Mouse (Mus musculus): ENCODE measurements around the gene Bmp2k.
A peak's percentile ranks its signal among the peaks of the same experiment; 100 is the strongest.

Gene Bmp2k

DNA sequence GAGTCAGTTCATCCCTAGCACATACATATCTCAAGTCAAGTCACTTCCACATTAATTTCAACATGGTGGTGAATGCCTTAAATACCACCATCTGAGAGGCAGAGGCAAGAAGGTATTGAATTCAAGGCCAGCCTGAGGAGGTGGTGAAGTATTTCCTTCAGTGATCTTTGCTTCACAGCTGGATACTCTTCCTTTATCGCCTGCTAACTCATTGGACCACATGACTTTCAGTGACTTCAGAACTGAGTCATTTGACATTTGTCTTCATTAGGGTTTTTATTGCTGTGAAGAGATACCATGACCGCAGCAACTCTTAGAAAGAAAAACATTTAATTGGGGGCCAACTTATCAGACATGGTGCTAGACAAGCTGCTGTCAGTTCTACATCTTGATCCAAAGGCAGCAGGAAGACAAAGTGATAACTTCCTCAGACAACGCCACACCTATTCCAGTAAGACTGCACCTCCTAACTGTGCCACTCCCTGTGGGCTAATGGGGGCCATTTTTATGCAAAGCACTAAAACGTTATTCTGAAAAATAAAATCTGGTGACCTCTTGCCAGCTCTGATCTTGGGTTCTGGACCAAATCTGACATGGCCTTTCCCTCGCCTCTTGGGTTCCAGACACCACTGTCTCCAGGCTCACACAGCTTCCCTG is 24.9 kb upstream of the Bmp2k start:
- DNase-seq (ENCODE audit: low spot score in 2 of 2), result no peak

DNA sequence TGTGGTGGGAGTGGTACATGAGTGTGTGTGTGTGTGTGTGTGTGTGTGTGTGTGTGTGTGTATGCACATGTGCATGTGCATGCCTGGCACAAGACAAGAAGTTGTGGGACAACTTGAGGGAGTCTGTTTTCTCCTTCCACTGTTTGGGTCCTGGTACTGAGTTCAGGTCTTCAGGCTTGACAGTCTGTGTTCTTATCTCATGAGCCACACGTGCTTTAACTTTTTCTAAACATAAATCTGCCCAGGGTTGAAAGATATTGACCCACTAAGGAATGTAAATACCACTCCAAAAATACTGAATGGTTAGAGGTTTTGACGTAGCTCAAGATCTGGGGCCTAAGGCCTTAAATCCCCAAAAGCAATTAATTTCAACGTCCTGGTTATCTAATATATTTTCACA is 23.8 kb upstream of the Bmp2k start:
- no peak for DNase-seq (ENCODE audit: low spot score in 2 of 2)

DNA sequence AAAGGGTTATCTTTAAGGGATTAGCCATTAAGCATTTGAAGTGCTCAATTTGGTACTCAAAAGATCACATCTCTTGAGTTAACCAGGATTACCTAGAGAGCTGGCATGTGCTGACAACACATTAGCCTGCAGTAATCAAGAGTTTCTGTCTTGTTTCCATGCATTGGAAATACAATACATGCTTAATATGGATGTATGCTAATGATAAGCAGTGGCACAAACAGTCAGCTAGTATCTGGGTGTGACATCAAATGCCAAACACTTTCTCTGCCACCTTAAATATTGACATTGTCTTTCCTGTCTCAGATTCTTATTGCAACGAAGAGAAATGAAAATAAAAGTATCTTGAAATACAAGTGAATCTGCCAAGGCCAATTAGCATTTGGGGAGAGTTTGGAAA is 22.8 kb upstream of the Bmp2k start:
- DNase-seq (ENCODE audit: low spot score in 2 of 2), result no peak

DNA sequence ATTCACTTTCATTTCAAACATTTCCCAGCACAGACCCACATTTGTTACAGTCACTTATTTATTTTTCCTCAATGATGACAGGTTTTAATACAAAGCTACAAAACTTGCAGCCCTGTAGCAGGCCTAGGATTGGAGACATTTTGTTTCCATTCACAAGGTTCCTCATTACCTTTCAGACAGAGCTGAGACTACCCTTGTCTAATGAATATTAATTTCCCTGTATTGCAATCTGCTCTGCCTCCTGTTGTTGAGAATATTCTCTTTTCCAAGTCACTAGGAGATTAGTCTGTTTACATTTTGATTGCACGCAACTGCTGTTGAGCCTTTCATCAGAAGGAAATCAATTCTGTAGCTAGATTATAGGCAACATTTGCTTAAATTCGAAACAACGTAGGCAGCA is 22.4 kb upstream of the Bmp2k start:
- DNase-seq (ENCODE audit: low spot score in 2 of 2), result no peak

DNA sequence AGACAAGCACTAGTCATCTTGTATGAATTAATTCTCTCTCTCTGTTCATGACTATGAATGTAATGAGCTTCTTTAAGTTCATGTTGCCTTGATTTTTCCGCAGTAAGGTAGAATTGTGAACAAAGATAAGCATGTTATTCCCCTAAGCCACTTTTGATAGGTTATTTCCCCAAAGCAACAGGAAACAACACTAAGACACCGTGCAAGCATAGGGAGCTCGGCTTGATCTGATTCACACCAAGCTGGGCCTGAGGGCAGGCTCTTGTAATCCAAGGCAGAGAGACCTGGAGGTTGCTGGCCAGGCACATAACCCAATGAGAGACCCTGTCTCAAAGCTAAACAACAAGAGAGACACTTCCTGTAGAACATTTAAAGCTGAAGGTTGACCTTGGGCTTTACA is 21.3 kb upstream of the Bmp2k start:
- DNase-seq (ENCODE audit: low spot score in 2 of 2), result no peak

DNA sequence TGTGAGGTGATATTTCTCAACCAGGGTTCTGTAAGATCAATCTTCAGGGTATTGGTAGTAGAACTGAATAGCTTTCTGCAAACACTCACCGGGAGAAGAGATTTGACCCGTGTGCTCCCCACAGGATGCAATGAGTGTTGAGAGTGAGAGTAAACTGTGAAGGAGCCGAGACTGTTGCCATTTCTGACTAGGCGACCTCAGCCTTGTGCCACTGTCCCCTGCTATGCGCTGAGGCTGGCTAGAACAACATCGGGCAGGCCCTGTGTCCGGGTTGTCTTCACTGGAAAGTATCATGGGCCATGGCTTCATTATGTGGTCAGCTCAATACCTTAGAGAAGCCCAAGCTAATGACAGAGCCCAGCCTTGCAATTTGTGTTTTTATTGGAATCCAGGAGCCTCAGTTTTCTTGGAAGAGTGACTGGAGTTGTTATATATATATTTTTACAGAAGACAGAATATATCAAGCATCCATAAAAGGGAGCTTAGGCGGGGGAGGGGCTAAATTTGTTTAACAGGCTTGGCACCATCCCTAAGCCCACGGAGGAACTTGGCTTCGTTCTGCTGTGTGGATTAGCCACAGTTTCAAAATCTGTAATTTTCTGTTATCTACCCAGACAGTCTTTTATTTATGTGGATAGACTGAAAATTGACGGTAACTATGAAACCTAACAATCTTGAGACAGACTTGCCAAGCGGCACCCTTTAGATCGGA is 18.0 kb upstream of the Bmp2k start:
- DNase-seq (ENCODE audit: low spot score in 2 of 2), result no peak

DNA sequence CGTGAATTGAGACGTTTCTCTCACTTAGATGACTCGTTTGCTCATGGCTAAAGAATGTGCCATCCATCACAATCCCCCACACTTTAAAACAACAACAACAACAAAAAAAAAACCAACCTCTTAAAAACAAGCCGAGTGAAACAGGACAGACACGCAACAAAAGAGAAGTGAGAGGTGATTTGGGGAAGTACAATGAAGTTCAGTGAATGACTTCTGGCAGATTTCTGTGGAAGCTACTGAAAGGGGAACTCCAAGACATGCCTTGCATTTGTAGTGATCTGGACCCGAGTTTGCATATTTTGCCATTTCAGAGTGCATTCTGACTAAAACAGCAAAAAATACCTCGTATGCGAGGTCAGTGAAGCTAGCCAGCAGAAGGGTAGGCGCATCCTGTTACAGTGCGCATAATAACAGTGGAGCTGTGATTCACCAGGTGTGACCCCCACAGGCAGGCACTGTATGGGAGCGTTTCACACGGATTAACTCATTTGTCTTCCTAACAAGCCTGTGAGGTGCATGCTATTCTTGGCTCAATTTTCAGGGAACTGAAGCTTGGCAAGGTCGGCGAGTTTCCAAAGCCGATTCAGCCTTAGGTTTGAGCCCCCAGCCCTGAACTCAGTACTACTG is 17.4 kb upstream of the Bmp2k start:
- DNase-seq (ENCODE audit: low spot score in 2 of 2), result peak; percentile 85 to 88

DNA sequence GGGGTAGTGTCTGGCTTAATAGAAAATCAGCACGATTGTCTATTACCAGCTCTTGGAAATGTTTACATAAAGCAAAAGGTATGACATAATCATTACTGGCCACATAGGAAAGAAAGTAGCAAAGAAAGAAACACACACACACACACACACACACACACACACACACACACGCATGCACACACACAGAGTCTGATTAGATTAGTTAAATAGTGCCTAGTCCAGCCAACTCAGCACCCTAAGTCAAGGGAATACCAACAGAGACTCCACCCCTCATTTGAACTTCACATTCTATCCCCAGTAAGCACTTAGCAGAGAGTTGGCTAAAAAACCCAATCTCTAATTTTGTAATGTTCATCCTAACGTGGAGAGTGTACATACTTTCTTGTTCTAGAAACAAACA is 15.5 kb upstream of the Bmp2k start:
- no peak for DNase-seq (ENCODE audit: low spot score in 2 of 2)

DNA sequence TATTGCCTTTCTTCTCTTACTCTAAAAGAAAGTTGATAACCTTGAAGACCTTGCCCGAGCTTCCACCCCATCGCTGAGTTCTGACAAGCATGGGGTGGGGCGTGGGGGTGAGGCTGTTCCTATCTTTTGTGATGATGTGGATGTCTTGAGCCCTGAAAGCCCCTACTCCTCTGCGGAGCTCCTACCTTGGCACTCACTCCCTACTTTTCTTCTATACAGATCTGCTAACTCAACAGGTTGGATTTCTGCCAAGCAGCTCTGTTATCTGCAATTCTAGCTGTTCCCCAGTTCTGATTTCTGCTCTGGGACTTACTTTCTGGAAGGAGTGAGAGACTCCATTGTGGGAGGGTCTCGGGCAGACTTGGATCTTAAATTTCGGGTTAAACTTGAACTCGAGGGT is 14.3 kb upstream of the Bmp2k start:
- DNase-seq (ENCODE audit: low spot score in 2 of 2), result no peak

DNA sequence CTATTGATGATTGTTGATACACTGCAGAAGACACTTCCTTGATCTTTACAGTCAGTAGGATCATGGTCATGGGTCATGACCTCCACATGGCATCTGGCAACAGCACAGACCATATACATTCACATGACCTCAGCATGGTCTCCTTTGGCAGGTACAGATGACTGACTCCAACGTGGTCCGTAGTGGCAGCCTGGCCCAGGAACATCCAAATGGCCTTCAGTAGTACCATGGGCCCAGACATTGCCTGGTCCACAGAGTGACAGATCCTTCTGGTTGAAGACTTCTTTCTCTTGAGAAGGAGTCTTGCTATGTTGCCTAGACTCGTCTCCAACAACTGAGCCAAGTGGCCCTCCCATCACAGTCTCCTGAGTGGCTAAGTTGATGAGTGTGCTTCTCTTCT is 10.6 kb upstream of the Bmp2k start:
- DNase-seq (ENCODE audit: low spot score in 2 of 2), result no peak

DNA sequence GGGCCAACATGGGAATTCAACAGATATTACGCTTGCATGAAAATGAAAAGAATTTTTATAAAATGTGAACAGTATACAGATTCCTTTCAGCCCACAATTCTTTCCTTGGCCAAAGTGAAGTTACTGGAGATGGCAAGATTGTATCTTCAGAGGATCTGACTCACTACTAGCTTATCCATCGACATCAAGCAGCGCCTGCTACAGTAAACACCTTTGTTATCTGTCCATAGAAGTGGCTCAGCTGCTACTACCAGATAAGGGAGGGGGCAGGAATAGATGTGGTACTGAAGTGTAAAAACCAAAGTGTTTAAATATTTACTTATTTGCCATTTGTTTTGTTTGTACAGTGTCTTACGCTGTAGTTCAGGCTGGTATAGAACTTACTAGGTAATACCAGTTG is 8.6 kb upstream of the Bmp2k start:
- DNase-seq (ENCODE audit: low spot score in 2 of 2), result peak; percentile 31 to 69

DNA sequence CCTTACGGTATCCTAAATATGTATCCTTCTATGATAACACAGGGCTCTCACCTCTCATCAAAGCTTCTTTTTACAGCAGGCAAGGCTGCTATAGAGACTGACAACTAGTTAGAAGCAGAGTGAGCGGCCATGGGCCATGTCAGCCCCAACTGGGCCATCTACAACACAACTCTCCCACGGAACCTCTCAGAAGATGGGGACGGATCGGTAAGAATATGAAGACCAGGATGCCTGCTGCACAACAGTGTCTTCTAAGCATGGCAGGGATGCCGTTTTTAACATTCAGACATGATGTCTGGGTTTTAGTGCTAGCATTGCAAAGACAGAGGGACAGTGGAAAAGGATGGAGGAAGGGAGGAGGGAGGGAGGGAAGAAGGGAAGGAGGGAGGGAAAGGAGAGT is 6.3 kb upstream of the Bmp2k start:
- DNase-seq (ENCODE audit: low spot score in 2 of 2), result no peak

DNA sequence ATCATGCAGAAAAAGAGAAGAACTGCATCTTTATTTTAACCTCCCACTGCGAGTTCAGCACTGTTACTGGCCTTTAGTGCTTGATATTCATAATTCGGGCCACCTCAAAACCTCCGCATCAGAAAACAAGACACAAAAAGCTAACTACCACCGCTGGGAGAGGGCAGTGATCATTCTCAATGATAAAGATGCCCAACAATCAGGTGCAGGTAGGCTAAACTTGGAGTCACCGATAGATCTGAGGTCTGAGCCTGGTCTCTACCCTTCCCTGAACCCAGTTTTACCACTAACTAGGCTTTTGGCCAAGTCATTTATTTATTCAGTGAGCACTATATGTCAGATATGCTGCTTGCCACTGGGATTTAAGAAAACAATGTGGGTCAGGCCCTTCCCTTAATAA is 4.8 kb upstream of the Bmp2k start:
- DNase-seq (ENCODE audit: low spot score in 2 of 2), result no peak

DNA sequence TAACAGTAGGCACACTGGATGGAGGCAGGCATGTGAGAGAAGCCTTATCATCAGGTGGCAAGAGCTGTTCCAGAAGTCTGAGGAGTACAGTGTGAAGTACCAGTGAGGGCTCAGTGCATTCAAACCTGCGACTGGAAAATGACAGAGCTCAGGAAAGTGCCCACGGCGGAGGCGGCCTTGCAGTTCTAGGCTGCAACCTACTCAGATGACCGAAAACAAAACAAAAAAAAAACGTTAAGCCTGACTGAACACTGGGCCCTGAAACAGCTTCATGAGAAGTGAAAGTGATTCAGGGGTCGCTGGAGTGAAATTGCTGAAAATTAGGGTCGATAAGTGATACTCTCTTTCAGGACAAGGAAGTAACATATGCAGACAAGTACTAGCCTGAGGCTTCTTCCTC is 4.4 kb upstream of the Bmp2k start:
- DNase-seq (ENCODE audit: low spot score in 2 of 2), result peak; percentile 56 to 67

DNA sequence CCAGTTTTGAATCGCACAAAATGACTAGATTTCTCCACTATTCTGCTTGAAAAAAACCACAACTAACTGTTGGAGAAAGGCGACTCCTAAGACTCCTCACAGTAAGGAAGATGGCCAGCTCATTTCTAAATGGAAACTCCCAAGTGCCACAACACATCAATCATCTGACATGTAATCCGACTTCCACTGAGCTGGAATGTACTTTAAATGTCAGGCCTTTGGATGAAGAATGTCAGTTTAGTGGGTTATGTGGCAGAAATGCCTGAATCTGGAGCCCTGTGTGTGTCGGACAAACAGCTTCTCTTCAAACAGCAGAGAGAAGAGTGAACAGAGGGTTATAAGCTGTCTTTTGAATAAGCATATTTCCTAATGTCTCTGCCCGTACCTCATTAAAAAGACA is 1.7 kb upstream of the Bmp2k start:
- no peak for DNase-seq (ENCODE audit: low spot score in 2 of 2)

DNA sequence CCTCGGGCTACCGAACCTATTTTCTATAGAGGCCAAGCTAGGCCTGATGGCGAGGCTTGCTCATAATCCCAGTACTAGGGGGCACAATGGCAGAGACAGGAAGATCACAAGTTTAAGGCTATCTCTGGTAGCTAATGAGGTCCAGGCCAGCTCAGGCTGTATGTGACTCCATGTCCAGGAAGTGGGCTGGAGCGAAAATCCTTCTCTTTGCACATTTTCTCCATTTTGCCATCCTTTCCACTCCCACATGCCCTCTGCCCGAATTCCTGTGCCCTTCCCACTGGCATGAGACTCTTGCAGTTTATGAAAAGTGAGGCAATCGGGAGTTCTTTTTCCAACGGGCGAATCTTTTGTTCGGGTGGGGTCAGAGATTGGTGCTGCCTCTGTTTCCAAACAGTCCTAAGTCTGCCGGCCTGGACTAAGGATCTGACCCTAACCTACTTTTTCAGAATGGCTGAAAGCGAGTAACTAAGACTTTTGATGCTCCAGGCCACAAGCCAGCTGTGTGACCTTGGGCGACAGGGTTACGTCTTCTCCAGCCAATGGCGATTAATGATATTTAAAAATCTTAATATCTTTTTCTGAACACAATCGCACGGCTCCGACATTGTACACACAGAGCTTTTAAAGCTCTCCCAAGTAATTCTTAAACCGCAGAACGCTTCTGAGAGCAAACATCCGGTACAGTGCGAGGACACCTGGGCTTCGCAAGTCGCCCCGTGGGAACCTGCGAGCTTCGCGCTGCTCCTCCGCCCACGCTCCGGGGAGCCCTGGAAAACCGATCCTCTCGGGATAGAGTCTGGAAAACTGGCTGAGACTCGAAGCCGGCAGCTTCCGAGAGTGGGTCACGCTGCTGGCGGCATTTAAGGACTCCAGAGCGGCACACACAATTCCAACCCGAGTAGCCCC is 834 bp upstream of the Bmp2k start:
- peak; percentile 72 to 77 for DNase-seq (ENCODE audit: low spot score in 2 of 2)

DNA sequence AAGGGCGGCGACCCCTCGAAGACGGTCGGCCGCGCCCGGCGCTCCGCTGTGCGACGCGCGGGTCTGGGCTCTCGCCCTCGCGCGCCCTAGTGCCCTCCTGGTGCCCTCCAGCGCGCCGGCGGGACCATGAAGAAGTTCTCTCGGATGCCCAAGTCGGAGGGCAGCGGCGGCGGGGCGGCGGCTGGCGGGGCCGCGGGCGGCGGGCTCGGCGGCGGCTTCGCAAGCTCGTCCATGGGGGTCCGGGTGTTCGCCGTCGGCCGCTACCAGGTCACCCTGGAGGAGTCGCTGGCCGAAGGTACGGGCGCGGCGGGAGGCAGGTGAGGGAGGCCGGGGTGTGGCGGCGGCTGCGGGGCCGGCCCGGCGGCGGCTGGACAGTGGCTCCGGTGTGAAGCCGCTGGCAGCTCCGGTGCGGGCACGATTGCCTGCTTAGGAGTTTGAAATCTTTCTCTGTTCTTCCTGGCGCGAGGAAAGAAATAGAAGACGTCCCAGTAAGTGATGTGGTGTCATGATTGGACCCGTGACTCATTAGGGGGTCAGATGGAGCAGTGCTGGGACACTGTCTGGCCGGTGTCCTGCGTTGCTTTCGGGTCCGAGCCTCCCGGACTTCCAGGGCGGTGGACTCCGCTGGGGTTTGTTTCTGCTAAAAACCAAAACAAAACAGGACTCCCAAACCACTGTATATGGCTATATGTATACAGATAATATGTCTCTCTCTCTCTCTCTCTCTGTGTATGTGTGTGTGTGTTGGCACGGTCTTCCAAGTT is 495 bp downstream of the Bmp2k start:
- peak; percentile 24 to 54 for DNase-seq (ENCODE audit: low spot score in 2 of 2)

DNA sequence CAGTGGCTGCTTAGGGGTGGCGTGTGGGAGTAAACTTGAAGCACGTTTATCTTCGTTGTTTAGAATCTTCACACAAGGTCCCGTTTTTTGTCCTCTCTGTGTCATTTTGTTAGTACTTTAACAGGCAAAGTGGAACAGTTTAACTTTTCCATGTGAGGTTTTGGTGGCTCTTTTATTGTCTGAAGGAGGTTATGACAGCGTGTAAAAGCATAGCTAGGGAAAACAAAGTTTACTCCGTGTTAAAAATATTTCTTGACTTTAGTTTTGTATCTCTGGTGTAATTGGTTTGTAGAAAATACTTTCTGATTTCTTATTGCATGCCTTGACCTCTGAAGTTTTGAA is 1.0 kb downstream of the Bmp2k start:
- DNase-seq (ENCODE audit: low spot score in 2 of 2), result no peak

DNA sequence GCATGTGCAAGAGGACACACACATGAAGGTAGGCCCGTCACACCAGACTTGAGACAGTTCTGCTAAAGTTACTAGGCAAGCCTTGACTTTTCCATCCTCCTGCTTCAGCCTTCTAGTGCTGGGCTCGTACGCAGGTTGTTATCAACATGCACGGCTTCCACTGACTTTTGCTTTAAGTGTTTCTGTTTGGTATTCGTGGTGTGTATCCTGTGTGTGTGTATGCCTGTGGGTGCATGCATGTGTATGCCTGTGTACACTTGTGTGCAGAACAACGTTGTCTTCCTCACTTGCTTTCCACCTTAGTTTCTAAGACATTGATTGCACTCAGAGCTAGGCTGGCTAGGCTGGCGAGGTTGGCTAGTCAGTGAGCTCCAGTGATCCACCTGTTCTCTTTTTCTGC is 2.1 kb downstream of the Bmp2k start:
- no peak for DNase-seq (ENCODE audit: low spot score in 2 of 2)

DNA sequence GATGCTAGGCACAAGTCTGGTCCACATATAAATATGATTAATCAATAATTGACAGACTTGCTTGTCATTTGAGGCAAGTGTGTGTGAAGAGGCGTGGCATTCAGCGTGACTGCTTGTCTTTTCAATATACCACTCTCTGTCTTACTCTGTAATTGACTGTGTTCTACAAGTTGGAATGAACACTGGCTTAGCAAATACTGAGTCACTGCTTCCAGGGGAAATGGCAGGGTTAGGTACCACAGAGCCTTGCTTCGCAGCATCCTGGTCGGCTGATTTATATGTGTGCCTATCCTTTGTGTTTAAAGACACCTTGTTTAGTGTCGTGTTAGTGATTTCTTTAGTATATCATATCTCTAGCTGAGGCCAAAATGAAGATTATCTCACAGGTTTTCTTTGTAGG is 3.0 kb downstream of the Bmp2k start:
- no peak for DNase-seq (ENCODE audit: low spot score in 2 of 2)

DNA sequence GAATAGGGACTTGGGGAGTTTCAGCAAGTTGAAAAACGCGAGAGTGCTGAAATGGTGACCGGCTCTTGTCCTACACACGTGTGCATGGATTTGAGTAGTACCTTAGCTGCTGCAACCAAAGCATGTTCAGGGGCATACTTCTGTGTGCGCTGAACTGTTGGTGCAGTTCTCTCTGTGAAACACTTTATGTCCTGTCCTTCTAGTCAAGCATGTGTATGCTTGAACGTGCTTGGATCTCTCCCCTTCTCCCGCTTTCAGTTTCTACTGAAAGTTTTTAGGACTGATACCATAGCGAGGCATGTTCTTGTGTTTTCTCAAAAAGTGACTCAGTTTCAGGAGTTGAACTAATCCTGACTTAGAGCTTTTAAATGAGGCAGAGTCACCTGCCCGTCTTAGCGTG is 3.7 kb downstream of the Bmp2k start:
- no peak for DNase-seq (ENCODE audit: low spot score in 2 of 2)

DNA sequence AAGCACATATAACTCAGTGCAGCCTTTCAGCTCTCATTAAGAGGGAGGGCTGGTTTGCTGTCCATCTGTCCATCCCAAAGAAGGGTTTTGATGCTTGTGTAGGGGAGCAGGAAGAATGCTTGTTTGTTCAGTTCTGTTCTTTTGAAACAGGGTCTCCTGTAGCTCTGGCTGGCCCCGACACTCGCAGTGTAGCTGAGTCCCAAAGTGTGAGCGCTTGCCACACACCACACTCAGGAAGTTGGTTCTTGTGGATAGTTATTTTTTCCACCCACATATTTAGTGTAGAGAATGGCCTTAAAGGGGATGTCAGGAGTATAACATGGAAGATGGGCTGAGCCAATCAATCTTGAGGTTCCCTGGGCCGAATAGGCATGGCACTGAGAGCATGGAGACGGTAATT is 4.1 kb downstream of the Bmp2k start:
- no peak for DNase-seq (ENCODE audit: low spot score in 2 of 2)

Data from spleen, postnatal 36 days (tissue).